Mouse (Mus musculus): ENCODE measurements around the gene Wdr63. TPM values are rescaled to one million over a fixed set of nuclear protein-coding genes. Genes with fewer than 3 reads are reported as not detected.
"Not testable (repeated sequence)": the region's sequence is repeated elsewhere in the genome, so short reads cannot be mapped to it uniquely, and the experiment has no call there.

Wdr63 gene
- total and polyA plus RNA-seq, 3 experiments, result 0.53 TPM; not detected in 2

DNA sequence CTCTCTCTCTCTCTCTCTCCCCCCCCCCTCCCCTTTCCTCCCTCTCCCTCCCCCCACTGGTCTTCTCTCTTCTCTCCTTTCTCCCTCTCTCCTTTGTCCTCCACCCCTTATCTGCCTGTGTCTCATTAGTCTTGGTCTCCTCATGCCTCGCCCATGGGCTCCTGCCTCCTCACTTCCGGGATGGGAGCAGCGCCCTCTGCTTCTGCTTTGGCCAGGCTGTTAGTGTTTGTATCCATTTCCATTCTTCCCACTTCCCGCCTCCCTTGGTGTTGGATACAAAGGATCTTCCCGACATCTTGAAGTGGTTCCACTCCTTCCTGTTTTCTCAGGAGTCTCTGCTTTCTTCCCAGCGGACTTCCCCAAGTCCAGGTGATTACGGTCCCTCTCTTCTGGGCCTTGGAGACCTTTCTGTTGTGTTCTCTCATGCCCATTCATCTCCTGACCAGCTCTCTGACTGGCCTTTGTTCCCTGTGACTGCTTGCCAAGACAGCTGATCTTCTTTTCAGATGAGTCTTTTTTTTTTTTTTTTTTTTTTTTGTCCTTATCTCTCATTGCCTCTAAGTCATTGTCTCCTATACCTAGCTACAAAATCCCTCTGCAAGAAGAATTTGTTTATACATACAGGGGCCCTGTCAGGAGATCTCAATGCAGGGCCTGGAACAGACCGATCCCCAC, 96.2 kb downstream of the Wdr63 start:
- Histone ChIP-seq H3K79me2 (replicated peaks; ENCODE audit: control insufficient read depth, insufficient read depth, low read length) (no peaks in the 10 kb centered on the region), H3K4me1 (ENCODE audit: control insufficient read depth, insufficient read depth, low read length) (no peaks in the 10 kb centered on the region; the same call in 1 of the 2 replicates), H3K27me3 (ENCODE audit: control insufficient read depth, insufficient read depth, low read length) (no peaks in the 10 kb centered on the region), H3K36me3 (ENCODE audit: control insufficient read depth, insufficient read depth, low read length) (0 out of 2 replicates have a peak, but pooled peaks cover 1% of the 10 kb centered on the region), H3K9ac (ENCODE audit: low read depth, low read length) (no peak overlapping the region), H3K4me3 (no peak overlapping the region), H3K27ac (no peak overlapping the region)
- no peak for DNase-seq
- intact Hi-C loops (cut with DNase I), result no loop called here
- WGBS, result 48% methylated on average over 8 of the region's 8 CpGs
- TF ChIP-seq POLR2A (IDR thresholded peaks at IDR 0.05; ENCODE audit: insufficient read depth, low read depth, low read length), result no peak
- TF ChIP-seq EP300 (IDR thresholded peaks at IDR 0.05; ENCODE audit: insufficient read depth, low read depth, low read length), result no peak
- TF ChIP-seq CTCF (IDR thresholded peaks at IDR 0.05), result no peak

DNA sequence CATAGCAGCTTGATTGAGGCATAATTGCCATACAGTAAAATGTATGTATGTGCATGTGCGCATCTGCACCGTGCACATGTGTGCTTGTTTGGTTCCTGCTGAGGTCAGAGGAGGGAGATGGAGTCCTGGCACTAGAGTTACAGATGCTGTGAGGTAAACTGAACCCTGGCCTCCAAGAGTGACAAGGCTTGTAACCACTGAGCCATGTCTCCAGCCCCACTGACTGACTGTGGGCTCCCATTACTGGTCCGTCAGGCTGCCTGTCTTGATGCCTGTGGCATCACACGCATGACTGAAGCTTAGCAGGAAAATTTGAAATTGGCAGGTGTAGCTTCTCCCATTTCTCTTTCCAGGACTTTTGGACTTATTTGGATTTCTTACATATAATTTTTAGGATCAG, 97.2 kb downstream of the Wdr63 start:
- H3K4me3 ChIP-seq, result no peak overlapping the region
- peak overlapping the region; percentile 43 for H3K27ac ChIP-seq
- H3K27me3 ChIP-seq (ENCODE audit: control insufficient read depth, insufficient read depth, low read length), result no peaks in the 10 kb centered on the region
- H3K36me3 ChIP-seq (ENCODE audit: control insufficient read depth, insufficient read depth, low read length), result no peaks in the 10 kb centered on the region
- H3K9ac ChIP-seq (ENCODE audit: low read depth, low read length), result no peak overlapping the region
- no peaks in the 10 kb centered on the region; the same call in 1 of the 2 replicates for H3K79me2 ChIP-seq (replicated peaks; ENCODE audit: control insufficient read depth, insufficient read depth, low read length)
- no peaks in the 10 kb centered on the region; the same call in 1 of the 2 replicates for H3K4me1 ChIP-seq (ENCODE audit: control insufficient read depth, insufficient read depth, low read length)
- intact Hi-C loops (cut with DNase I), result no loop called here
- TF ChIP-seq EP300 (IDR thresholded peaks at IDR 0.05; ENCODE audit: insufficient read depth, low read depth, low read length) (no peak), POLR2A (IDR thresholded peaks at IDR 0.05; ENCODE audit: insufficient read depth, low read depth, low read length) (no peak)
- DNase-seq, result no peak
- 92% methylated on average over 4 of the region's 4 CpGs for WGBS

DNA sequence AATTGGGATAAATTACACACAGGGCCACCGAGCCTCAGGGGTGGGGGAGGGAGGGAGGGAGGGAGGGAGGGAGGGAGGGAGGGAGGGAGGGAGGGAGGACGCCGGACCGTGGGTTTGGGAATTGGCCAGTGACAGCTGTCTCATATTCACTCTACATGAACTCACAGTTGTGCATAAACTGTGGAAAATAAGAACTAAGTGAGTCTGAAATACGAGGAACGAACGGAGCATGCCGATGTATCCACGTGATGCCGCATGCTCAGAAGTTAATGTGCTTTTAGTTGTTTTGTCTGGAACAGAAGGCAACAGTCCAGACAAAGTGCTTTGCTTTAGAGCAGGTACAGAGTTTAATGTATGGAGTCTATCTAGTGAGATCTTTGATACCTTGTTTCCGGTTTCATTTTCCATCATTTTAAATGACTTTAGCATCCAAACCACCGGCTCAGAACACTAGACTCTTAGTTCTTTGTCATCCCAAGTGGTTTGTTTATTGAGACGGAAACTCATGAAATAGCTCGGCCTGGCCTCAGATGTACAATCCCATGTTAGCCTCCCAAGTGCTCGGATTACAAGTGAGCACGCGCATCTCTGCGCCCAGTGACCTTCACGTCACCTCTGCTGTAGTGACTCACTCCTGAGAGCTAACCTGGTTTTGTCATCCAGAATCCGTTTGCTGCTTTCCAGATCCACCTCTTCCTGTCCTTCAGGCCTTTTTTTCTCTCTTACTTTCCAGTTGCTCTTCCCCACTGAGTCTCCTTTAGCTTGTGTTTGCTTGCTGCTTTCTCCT, 97.9 kb downstream of the Wdr63 start:
- peak; percentile 43 to 46 for DNase-seq
- no peak overlapping the region for H3K9ac ChIP-seq (ENCODE audit: low read depth, low read length)

DNA sequence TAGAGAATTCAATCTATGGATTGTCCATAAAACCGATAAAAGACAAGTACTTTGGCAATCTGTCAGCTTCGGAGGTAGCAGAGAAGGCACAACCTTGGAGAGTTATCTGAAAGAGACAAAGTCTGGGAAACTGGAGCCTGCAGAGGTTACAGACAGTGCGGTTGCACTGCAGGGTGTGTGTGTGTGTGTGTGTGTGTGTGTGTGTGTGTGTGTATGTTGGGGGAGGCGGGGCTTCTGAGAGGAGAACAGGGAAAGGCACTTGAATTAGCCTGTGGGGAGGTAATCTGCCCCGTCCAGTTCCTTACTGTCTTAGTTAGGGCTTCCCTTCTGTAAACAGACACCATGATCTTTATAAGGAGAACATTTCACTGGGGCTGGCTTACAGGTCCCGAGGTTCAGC, 100.1 kb downstream of the Wdr63 start:
- H3K4me3 ChIP-seq, result no peak overlapping the region
- no peaks in the 10 kb centered on the region; the same call in 1 of the 2 replicates for H3K79me2 ChIP-seq (replicated peaks; ENCODE audit: control insufficient read depth, insufficient read depth, low read length)
- H3K36me3 ChIP-seq (ENCODE audit: control insufficient read depth, insufficient read depth, low read length), result no peaks in the 10 kb centered on the region
- TF ChIP-seq POLR2A (IDR thresholded peaks at IDR 0.05; ENCODE audit: insufficient read depth, low read depth, low read length), result no peak
- no peak overlapping the region for H3K9ac ChIP-seq (ENCODE audit: low read depth, low read length)
- intact Hi-C loops (cut with DNase I), result loop anchor here (5.0 kb wide), 1 partner anchor 56 kb away; no protein-coding TSS in a partner anchor
- no peaks in the 10 kb centered on the region; the same call in 1 of the 2 replicates for H3K4me1 ChIP-seq (ENCODE audit: control insufficient read depth, insufficient read depth, low read length)
- 55% methylated on average over 6 of the region's 6 CpGs for WGBS
- DNase-seq, result no peak
- H3K27me3 ChIP-seq (ENCODE audit: control insufficient read depth, insufficient read depth, low read length), result no peaks in the 10 kb centered on the region
- H3K27ac ChIP-seq, result no peak overlapping the region

More for the DNA sequence above, 97.9 kb downstream of the Wdr63 start:
- no peak overlapping the region for H3K4me3 ChIP-seq
- TF ChIP-seq CTCF (IDR thresholded peaks at IDR 0.05) (no peak), EP300 (IDR thresholded peaks at IDR 0.05; ENCODE audit: insufficient read depth, low read depth, low read length) (no peak), POLR2A (IDR thresholded peaks at IDR 0.05; ENCODE audit: insufficient read depth, low read depth, low read length) (no peak)
- no peaks in the 10 kb centered on the region; the same call in 1 of the 2 replicates for H3K79me2 ChIP-seq (replicated peaks; ENCODE audit: control insufficient read depth, insufficient read depth, low read length)
- no peaks in the 10 kb centered on the region for H3K27me3 ChIP-seq (ENCODE audit: control insufficient read depth, insufficient read depth, low read length)
- H3K36me3 ChIP-seq (ENCODE audit: control insufficient read depth, insufficient read depth, low read length), result no peaks in the 10 kb centered on the region
- intact Hi-C loops (cut with DNase I), result loop anchor here (5.0 kb wide), 1 partner anchor 58 kb away; no protein-coding TSS in a partner anchor
- no peaks in the 10 kb centered on the region; the same call in 1 of the 2 replicates for H3K4me1 ChIP-seq (ENCODE audit: control insufficient read depth, insufficient read depth, low read length)
- WGBS, result 49% methylated on average over 19 of the region's 20 CpGs
- peak overlapping the region; percentile 43 for H3K27ac ChIP-seq

DNA sequence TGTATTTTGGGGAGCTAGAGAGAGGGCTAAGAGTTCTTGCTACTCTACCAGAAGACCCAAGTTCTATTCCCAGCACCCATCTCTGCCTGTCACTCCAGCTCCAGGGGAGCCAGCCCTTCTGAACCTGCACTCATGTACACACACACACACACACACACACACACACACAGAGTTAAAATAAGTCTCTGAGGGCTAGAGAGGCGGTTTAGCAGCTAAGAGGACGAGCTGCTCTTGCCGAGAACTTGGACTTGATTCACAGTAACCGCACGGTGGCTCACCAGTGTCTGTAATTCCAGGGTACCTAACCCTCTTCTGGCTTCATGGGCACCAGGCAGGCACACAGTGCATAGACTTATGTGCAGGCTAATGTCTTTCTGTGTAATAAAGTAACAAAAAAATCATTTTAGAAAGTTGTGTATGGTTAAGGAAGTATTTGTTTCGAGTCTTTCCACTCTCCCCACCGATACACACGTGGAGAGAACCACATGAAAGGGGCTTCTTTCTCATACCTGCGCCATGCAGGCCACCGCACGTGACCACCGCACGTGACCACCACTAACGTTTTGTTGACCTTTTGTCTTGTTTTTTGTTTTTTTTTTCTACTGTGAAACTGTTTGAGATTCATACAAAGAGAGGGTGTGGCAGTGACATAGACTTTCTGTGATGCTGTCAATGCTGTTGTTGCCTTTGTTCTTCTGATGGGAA, 103.4 kb downstream of the Wdr63 start:
- no peak overlapping the region for H3K27ac ChIP-seq
- no peaks in the 10 kb centered on the region for H3K27me3 ChIP-seq (ENCODE audit: control insufficient read depth, insufficient read depth, low read length)
- WGBS, result 78% methylated on average over 14 of the region's 14 CpGs
- no peaks in the 10 kb centered on the region for H3K36me3 ChIP-seq (ENCODE audit: control insufficient read depth, insufficient read depth, low read length)
- intact Hi-C loops (cut with DNase I), result loop anchor here (5.0 kb wide), 1 partner anchor 52 kb away; no protein-coding TSS in a partner anchor
- H3K79me2 ChIP-seq (replicated peaks; ENCODE audit: control insufficient read depth, insufficient read depth, low read length), result no peaks in the 10 kb centered on the region; the same call in 1 of the 2 replicates
- H3K4me3 ChIP-seq, result no peak overlapping the region
- H3K4me1 ChIP-seq (ENCODE audit: control insufficient read depth, insufficient read depth, low read length), result no peaks in the 10 kb centered on the region
- no peak for DNase-seq
- no peak for TF ChIP-seq EP300 (IDR thresholded peaks at IDR 0.05; ENCODE audit: insufficient read depth, low read depth, low read length)
- TF ChIP-seq POLR2A (IDR thresholded peaks at IDR 0.05; ENCODE audit: insufficient read depth, low read depth, low read length), result no peak
- TF ChIP-seq CTCF (IDR thresholded peaks at IDR 0.05), result no peak
- no peak overlapping the region for H3K9ac ChIP-seq (ENCODE audit: low read depth, low read length)

DNA sequence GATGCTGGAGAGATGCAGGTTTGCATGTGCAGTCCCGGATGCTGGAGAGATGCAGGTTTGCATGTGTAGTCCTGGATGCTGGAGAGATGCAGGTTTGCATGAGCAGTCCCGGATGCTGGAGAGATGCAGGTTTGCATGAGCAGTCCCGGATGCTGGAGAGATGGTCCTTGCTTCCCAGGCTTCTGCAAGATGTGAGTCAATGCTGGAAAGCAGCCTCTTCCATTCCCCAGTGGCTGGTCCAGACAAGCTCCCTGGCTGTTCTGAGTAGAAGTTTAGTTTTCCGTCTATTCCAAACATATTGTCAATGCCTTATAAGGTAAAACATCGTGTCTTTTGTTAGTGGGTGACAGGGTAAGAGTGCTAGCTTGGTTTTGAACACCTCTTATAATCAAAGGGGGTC, 111.4 kb downstream of the Wdr63 start:
- H3K27me3 ChIP-seq (ENCODE audit: control insufficient read depth, insufficient read depth, low read length); DNase-seq; H3K9ac ChIP-seq (ENCODE audit: low read depth, low read length); H3K4me1 ChIP-seq (ENCODE audit: control insufficient read depth, insufficient read depth, low read length); H3K27ac ChIP-seq; H3K4me3 ChIP-seq; H3K36me3 ChIP-seq (ENCODE audit: control insufficient read depth, insufficient read depth, low read length); H3K79me2 ChIP-seq (replicated peaks; ENCODE audit: control insufficient read depth, insufficient read depth, low read length); intact Hi-C loops (cut with DNase I): not testable (repeated sequence)
- WGBS, result 55% methylated on average over 5 of the region's 5 CpGs

Measured in heart, adult 2 months (tissue).